Mouse (Mus musculus) MEL (cell line): ENCODE results near the gene Pxn.

ENCODE experiments used
- CTCF ChIP-seq, 3 experiments: IDR thresholded peaks in 2 of 3; conservative IDR thresholded peaks in 1 of 3; 2 replicates each; pipeline ENCODE4 v1.5.1; 2011 to 2012; ENCODE audit warnings: low read length in 3 of 3, low read depth in 2 of 3, mild to moderate bottlenecking in 2 of 3, improper control_type of control experiment in 1 of 3, inconsistent platforms in 1 of 3, mixed read lengths in 1 of 3, moderate library complexity in 1 of 3; ENCODE audit not compliant: control insufficient read depth in 1 of 3, insufficient read depth in 1 of 3, poor library complexity in 1 of 3, severe bottlenecking in 1 of 3
- E2F4 ChIP-seq: IDR thresholded peaks from 2 replicates; pipeline ENCODE4 v1.6.1; 2011; ENCODE audit warnings: low read depth, low read length, improper control_type of control experiment, borderline replicate concordance
- RCOR1 ChIP-seq: IDR thresholded peaks from 2 replicates; pipeline ENCODE4 v1.6.1; 2012; ENCODE audit warnings: low read depth, mild to moderate bottlenecking, inconsistent platforms, low read length, improper control_type of control experiment

DNA sequence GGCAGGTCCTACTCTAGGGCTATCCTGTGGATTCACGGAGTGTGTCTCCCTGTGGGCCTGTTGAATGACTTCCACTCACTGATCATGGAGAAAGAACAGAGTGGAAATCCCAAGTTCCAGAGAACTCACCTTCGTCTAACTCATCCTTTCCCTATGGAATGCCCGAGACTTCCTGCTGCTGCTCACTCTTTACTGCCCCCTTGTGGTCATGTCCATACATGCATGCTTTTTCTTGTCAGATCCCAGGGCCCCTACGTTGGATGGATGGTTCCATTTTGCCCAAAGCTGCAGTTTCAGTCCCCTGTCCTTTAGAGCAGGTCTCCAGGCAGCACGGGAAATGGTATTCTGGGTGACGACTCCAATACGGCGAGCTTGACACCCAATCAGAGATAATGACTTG lies 49.7 kb downstream of the Pxn start:
- TF ChIP-seq RCOR1, result no peak
- no peak for TF ChIP-seq E2F4
- peak; percentile 82 to 98 (median 87) for TF ChIP-seq CTCF (IDR thresholded peaks at IDR 0.05 in 2 of 3, conservative IDR thresholded peaks at IDR 0.05 in 1 of 3; ENCODE audit: control insufficient read depth in 1 of 3, insufficient read depth in 1 of 3, low read depth in 2 of 3, low read length in 3 of 3, poor library complexity in 1 of 3, severe bottlenecking in 1 of 3)
